Mouse (Mus musculus) cerebral cortex, adult 2 months (tissue): ENCODE measurements around the gene Cdk5rap3.

ENCODE experiments used
- WGBS: fragments of 180-500 bp; shearing (Covaris S2); methylation state at CpG from one replicate; pipeline ENCODE4 v1.1.7; 2018; 5-methylcytosine and 5-hydroxymethylcytosine counted together

The Cdk5rap3 gene

GRCm38 (mm10) chr11:96916044-96916884 lies at the start of gene Cdk5rap3:
Gene Cdk5rap3, minus strand, starts transcription at chr11:96916496.
- WGBS = under 1% methylated on average over 55 of the region's 55 CpGs

GRCm38 (mm10) chr11:96963580-96963979 lies 47.3 kb upstream of the Cdk5rap3 start:
- 17% methylated on average over 8 of the region's 8 CpGs for WGBS

GRCm38 (mm10) chr11:96957061-96957805 lies 40.9 kb upstream of the Cdk5rap3 start:
- WGBS = 89% methylated on average over 10 of the region's 10 CpGs

- WGBS = 64% methylated on average over 20 of the region's 20 CpGs
These were observed 39.9 kb upstream of the Cdk5rap3 start for GRCm38 (mm10) chr11:96956009-96956724.

- whole genome bisulfite sequencing = 96% methylated on average over 4 of the region's 4 CpGs
These were observed 38.8 kb upstream of the Cdk5rap3 start for GRCm38 (mm10) chr11:96955094-96955493.

GRCm38 (mm10) chr11:96952896-96953295 lies 36.6 kb upstream of the Cdk5rap3 start:
- 62% methylated on average over 6 of the region's 6 CpGs for WGBS

GRCm38 (mm10) chr11:96952426-96952825 lies 36.1 kb upstream of the Cdk5rap3 start:
- 44% methylated on average over 10 of the region's 10 CpGs for WGBS

- WGBS = 96% methylated on average over 3 of the region's 3 CpGs
These were observed 34.5 kb upstream of the Cdk5rap3 start for GRCm38 (mm10) chr11:96950767-96951166.

- 89% methylated on average over 4 of the region's 4 CpGs for WGBS
These were observed 31.6 kb upstream of the Cdk5rap3 start for GRCm38 (mm10) chr11:96947849-96948248.

GRCm38 (mm10) chr11:96946498-96946897 lies 30.2 kb upstream of the Cdk5rap3 start:
- WGBS = 54% methylated on average over 9 of the region's 9 CpGs

GRCm38 (mm10) chr11:96944844-96945580 lies 28.7 kb upstream of the Cdk5rap3 start:
- WGBS = 65% methylated on average over 14 of the region's 14 CpGs

- WGBS = under 1% methylated on average over 29 of the region's 29 CpGs
These were observed 27.5 kb upstream of the Cdk5rap3 start, which contains the start of gene Pnpo for GRCm38 (mm10) chr11:96943746-96944304. Gene Pnpo, minus strand, starts transcription at chr11:96943986.

GRCm38 (mm10) chr11:96941989-96942590 lies 25.8 kb upstream of the Cdk5rap3 start:
- 78% methylated on average over 6 of the region's 6 CpGs for WGBS

- WGBS = 78% methylated on average over 16 of the region's 16 CpGs
These were observed 24.5 kb upstream of the Cdk5rap3 start for GRCm38 (mm10) chr11:96940578-96941465.

GRCm38 (mm10) chr11:96938426-96938800 lies 22.1 kb upstream of the Cdk5rap3 start:
- 76% methylated on average over 6 of the region's 6 CpGs for WGBS

- 61% methylated on average over 10 of the region's 10 CpGs for WGBS
These were observed 21.5 kb upstream of the Cdk5rap3 start for GRCm38 (mm10) chr11:96937549-96938425.

- 90% methylated on average over 9 of the region's 9 CpGs for WGBS
These were observed 19.8 kb upstream of the Cdk5rap3 start for GRCm38 (mm10) chr11:96935872-96936650.

GRCm38 (mm10) chr11:96934921-96935356 lies 18.6 kb upstream of the Cdk5rap3 start:
- 33% methylated on average over 12 of the region's 12 CpGs for whole genome bisulfite sequencing
